Mouse (Mus musculus): ENCODE data around the gene Tmem191c.

The Tmem191c gene

DNA sequence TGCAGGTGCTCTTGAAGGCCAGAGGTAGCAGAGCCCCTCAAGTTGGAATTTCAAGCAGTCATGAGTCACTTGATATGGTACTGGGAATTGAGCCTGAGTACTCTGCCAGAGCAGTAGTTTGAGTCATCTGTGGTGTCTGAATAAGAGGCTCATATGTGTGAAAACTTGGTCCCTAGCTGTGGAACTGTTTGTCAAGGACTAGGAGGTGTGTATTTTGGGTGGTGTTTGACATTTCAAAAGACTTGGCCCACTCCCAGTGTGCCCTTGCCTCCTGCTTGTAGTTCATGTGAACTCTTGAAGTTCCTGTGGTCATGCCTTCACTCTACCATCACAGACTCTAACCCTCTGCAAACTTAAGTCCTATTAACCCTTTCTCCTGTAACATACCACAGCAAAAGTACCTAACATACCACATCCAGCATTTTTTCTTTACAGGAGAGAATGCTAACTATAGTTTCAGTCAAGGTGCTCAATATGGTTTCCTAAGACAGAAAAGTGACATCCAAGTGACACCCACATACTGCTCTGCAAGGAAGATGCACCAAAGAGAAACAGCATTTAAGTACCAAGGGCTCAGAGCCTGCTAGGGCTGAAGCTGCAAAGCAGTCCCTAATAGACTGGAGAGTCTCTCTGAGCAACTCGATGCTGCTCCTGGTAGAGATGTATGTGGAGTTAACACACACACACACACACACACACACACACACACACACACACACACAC, 54.1 kb downstream of the Tmem191c start:
- no peak for DNase-seq (ENCODE audit: low spot score in 2 of 2)

DNA sequence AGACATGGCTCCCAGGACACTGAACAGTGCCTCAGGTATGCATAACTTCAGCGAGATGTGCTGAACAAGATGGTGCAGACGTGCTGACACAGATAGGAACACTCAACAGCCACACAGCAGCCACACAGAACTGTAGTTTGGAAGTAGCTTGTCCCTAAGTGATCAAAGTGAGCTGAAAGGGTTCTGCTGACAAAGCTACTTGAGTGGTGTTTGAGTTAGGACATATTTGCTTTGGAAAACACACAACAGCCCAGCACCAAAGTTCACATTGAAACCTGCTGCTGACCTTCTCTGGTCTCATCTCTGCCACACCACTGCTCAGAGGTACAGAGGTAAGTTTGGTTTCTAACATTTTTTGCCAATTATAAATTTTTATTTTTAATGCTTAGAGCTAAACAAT, 55.2 kb downstream of the Tmem191c start, which contains the start of gene Serpind1:
Gene Serpind1 (plus strand): TSS at position 256 of the 400 bp plus-strand sequence.
- no peak for DNase-seq (ENCODE audit: low spot score in 2 of 2)

DNA sequence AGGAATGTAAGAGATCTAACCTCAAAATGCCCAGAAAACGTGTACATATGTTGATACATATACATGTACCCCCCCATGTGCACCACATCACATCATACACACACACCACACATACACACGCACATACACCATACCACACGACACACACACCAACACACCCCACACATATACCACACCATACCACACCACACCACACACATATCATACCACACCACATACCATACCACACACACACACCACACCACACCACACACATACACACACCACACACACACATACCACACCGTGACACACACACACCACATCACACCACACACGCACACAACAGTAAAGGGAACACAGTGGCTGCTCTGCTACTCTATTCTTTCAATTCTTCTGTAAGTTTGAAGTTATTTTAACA, 56.0 kb downstream of the Tmem191c start:
- no peak for DNase-seq (ENCODE audit: low spot score in 2 of 2)

Data from frontal cortex, postnatal 10 days (tissue).